Mouse (Mus musculus) layer of hippocampus, adult 9-10 months (tissue): ENCODE measurements at regions not wholly inside any gene's neighbourhood (a gene's known extent, or its start where the extent isn't known, plus 50 kb on each side); places are given as distances from the start of the nearest gene placed in this dataset.

Experiments
- DNase-seq: peaks from one replicate; pipeline ENCODE4 v3.0.0; 2022; ENCODE audit warnings: low spot score

DNA sequence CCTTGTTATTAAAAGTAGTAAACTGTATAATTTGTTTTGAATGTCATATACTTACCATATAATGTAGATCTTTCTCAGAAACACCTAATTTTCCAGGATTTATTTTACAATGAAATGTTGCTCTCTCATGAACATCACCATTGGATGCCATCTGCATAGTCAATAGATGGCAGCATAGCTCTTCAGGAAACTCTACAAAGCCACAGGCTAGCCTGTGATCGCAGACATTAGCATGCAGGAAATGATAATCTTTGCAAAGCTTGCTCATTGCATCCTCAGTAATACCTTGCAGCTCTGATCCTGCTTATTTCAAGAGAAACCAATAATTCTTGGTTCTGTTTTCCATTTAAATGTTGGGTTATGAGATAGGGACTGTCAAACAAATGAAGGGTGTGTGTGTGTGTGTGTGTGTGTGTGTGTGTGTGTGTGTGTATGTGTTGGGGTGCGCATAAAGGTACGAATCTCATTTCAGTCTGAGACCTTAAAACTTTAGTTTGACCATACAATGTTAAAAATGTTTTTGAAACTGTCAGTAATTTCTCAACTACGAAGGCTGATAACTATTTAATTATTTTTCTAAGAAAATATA, 1595.1 kb upstream of the Pcdh10 start:
- peak; percentile 8 for DNase-seq

DNA sequence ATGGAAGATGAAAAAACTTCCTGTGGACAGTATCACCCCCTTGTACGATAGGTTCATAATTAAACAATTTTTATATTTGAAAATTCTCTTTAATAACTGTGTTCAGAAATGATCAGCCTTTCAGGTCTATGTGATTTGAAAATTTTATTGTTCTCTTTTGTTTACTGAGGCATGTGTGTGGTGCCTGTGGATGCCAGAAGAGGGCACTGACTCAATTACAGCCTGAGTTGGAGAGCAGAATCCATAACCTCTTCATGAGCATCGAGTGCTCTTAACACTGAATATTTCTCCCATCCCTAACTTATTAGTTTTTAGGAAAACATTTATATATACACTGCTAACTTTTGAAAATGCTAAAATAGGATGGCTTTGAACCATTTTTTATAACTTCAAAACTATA, 1594.0 kb upstream of the Pcdh10 start:
- DNase-seq: no peak
